Comparison of ENCODE assay signal across 8 mouse cellular contexts in the genomic region with DNA sequence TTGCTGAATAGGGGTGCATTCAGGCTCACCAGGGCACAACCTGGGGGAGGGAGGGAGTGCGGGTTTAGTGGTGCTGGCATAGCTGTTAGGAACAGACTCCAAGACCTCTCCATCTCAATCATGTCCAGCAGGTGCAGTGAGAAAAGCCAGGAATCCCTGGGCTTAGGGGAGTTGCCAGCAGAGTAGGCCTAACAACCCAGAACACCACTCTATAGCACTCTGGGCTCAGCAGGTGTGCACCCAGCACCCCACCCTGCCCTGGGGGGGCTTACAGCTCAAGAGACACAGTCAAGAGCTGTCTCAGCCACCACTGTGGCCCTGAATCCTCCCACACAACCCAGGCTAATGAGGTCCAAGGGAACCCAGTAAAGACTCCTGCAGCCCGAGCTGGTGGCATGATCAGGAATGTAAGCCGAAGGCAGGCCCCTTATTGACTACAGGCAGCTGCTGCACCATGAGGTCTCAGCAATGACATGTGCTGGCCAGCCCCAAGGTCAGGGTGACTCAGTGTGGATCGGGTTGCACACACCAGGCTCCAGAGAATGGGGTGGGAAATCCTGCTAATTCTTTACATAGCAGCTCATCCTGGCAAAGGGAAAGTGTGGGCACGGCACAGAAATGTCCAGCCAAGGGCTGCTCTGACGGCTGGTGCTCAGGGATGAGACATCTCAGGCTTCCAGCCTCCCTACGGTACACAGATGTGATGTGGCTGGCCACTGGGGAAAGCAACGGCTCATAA. TPM values are rescaled to one million over a fixed set of nuclear protein-coding genes. Genes with fewer than 3 reads are reported as not detected.
A peak's percentile ranks its signal among the peaks of the same experiment; 100 is the strongest.
DNase-seq lines count a peak whose midpoint lies in the region; ATAC-seq and TF ChIP-seq lines count a peak whose summit lies in the region.

No protein-coding gene starts in this region.

- peaks cover 89% of the 10 kb centered on the region for H3K36me3 ChIP-seq in erythroblast, embryonic 14.5 days (ENCODE audit: control insufficient read depth)
- H3K36me3 ChIP-seq in heart, embryonic 14.5 days (ENCODE audit: control insufficient read depth, insufficient read depth, low read length) = no peaks in the 10 kb centered on the region
- no peaks in the 10 kb centered on the region for H3K36me3 ChIP-seq in midbrain, embryonic 15.5 days (replicated peaks)
- no peaks in the 10 kb centered on the region for H3K36me3 ChIP-seq in intestine, postnatal 0 days (ENCODE audit: control insufficient read depth, insufficient read depth)

- no peak for TF ChIP-seq CTCF in intestine, postnatal 0 days (IDR thresholded peaks at IDR 0.05; ENCODE audit: low read depth)

- WGBS in heart, embryonic 14.5 days = 31% methylated on average over 8 of the region's 8 CpGs
- WGBS in midbrain, embryonic 15.5 days = 58% methylated on average over 8 of the region's 8 CpGs
- 46% methylated on average over 8 of the region's 8 CpGs for WGBS in intestine, postnatal 0 days

- H3K4me3 ChIP-seq in erythroblast, embryonic 14.5 days (replicated peaks) = peak overlapping the region; percentile 37
- H3K4me3 ChIP-seq in heart, embryonic 14.5 days (ENCODE audit: control insufficient read depth in 1 of 2, insufficient read depth in 1 of 2, low read depth in 1 of 2, low read length in 2 of 2) = no peak overlapping the region
- no peak overlapping the region for H3K4me3 ChIP-seq in midbrain, embryonic 15.5 days
- H3K4me3 ChIP-seq in intestine, postnatal 0 days (ENCODE audit: low read depth, low read length) = no peak overlapping the region

- H3K9me3 ChIP-seq in erythroblast, embryonic 14.5 days (ENCODE audit: control insufficient read depth, low read length) = no peaks in the 10 kb centered on the region
- H3K9me3 ChIP-seq in heart, embryonic 14.5 days (ENCODE audit: control insufficient read depth, low read length) = no peaks in the 10 kb centered on the region
- H3K9me3 ChIP-seq in midbrain, embryonic 15.5 days = no peaks in the 10 kb centered on the region
- H3K9me3 ChIP-seq in intestine, postnatal 0 days (ENCODE audit: control insufficient read depth) = no peaks in the 10 kb centered on the region

- peak overlapping the region; percentile 76 for H3K27ac ChIP-seq in heart, embryonic 14.5 days (replicated peaks in 1 of 2; ENCODE audit: control insufficient read depth in 1 of 2, insufficient read depth in 1 of 2, low read depth in 2 of 2, low read length in 2 of 2)
- H3K27ac ChIP-seq in midbrain, embryonic 15.5 days = no peak overlapping the region
- H3K27ac ChIP-seq in intestine, postnatal 0 days (ENCODE audit: low read depth, low read length) = no peak overlapping the region; the same call in 1 of the 2 replicates

- H3K4me2 ChIP-seq in heart, embryonic 14.5 days (ENCODE audit: low read length) = peak overlapping the region; percentile 35
- peak overlapping the region; percentile 4 for H3K4me2 ChIP-seq in midbrain, embryonic 15.5 days
- H3K4me2 ChIP-seq in intestine, postnatal 0 days (replicated peaks; ENCODE audit: low read depth) = no peak overlapping the region

- H3K9ac ChIP-seq in heart, embryonic 14.5 days (ENCODE audit: low read length) = peak overlapping the region; percentile 62
- H3K9ac ChIP-seq in midbrain, embryonic 15.5 days = no peak overlapping the region
- H3K9ac ChIP-seq in intestine, postnatal 0 days (ENCODE audit: low read depth, low read length) = no peak overlapping the region

- peak; percentile 68 for DNase-seq in ovary, adult 18-20 months (ENCODE audit: low spot score)
- no peak for DNase-seq in ovary, postnatal 14 days (ENCODE audit: low spot score)
- no peak for DNase-seq in lung, postnatal 10 days

- no peaks in the 10 kb centered on the region for H3K27me3 ChIP-seq in erythroblast, embryonic 14.5 days (ENCODE audit: control insufficient read depth)
- H3K27me3 ChIP-seq in heart, embryonic 14.5 days (ENCODE audit: control insufficient read depth, insufficient read depth, low read length) = no peaks in the 10 kb centered on the region
- H3K27me3 ChIP-seq in midbrain, embryonic 15.5 days (replicated peaks) = no peaks in the 10 kb centered on the region
- H3K27me3 ChIP-seq in intestine, postnatal 0 days (replicated peaks; ENCODE audit: control insufficient read depth, insufficient read depth, low read length) = no peaks in the 10 kb centered on the region

- no peak for ATAC-seq in erythroblast, adult 5-6 weeks (replicated peaks; ENCODE audit: low FRiP score, poor library complexity, severe bottlenecking)
- ATAC-seq in heart, embryonic 14.5 days (ENCODE audit: insufficient number of reproducible peaks, insufficient read depth, low FRiP score, low read depth) = no peak; the same call in 1 of the 2 replicates
- ATAC-seq in midbrain, embryonic 15.5 days (replicated peaks) = no peak
- ATAC-seq in intestine, postnatal 0 days = no peak

- peaks cover 94% of the 10 kb centered on the region for H3K4me1 ChIP-seq in erythroblast, embryonic 14.5 days (ENCODE audit: control insufficient read depth)
- peaks cover 39 to 55% of the 10 kb centered on the region in 2 experiments for H3K4me1 ChIP-seq in heart, embryonic 14.5 days (ENCODE audit: control insufficient read depth in 2 of 2, insufficient read depth in 2 of 2, low read length in 2 of 2)
- peaks cover 54% of the 10 kb centered on the region for H3K4me1 ChIP-seq in midbrain, embryonic 15.5 days
- peaks cover 16% of the 10 kb centered on the region for H3K4me1 ChIP-seq in intestine, postnatal 0 days (replicated peaks; ENCODE audit: control insufficient read depth, insufficient read depth, low read length)

RNA-seq across cellular contexts. Expression of gene Slc7a5, which starts 5.8 kb away (rescaled TPM):
- 12.4 and 35.9 TPM in 2 replicates for polyA plus RNA-seq in erythroblast, embryonic 14.5 days (2012)
- 137 and 171 TPM in 2 replicates for total RNA-seq in erythroblast, adult 5-6 weeks (2015; ENCODE audit: low replicate concordance)
- total RNA-seq in erythroblast, adult 5-6 weeks (2017; ENCODE audit: low replicate concordance) = 151 and 182 TPM in 2 replicates
- polyA plus RNA-seq in heart, embryonic 14.5 days (2014; fragmentation: Nextera tagmentation; extraction: Ambion mirVana) = 18.7 and 18.8 TPM in 2 replicates
- polyA plus RNA-seq in midbrain, embryonic 15.5 days (2015; fragmentation: Nextera tagmentation; extraction: Ambion mirVana) = 55.5 and 58.3 TPM in 2 replicates
- polyA plus RNA-seq in intestine, postnatal 0 days (2015; fragmentation: Nextera tagmentation; extraction: Ambion mirVana) = 4.7 and 6.1 TPM in 2 replicates

RNA-seq across cellular contexts. Expression of gene Car5a, which starts 43.0 kb away (rescaled TPM):
- polyA plus RNA-seq in erythroblast, embryonic 14.5 days (2012) = 0.03 and 0.08 TPM in 2 replicates
- not detected in 2 replicates for total RNA-seq in erythroblast, adult 5-6 weeks (2015; ENCODE audit: low replicate concordance)
- not detected in 2 replicates for total RNA-seq in erythroblast, adult 5-6 weeks (2017; ENCODE audit: low replicate concordance)
- not detected in 2 replicates for polyA plus RNA-seq in heart, embryonic 14.5 days (2014; fragmentation: Nextera tagmentation; extraction: Ambion mirVana)
- polyA plus RNA-seq in midbrain, embryonic 15.5 days (2015; fragmentation: Nextera tagmentation; extraction: Ambion mirVana) = 0.36 and 0.41 TPM in 2 replicates
- 10.1 and 11.1 TPM in 2 replicates for polyA plus RNA-seq in intestine, postnatal 0 days (2015; fragmentation: Nextera tagmentation; extraction: Ambion mirVana)

RNA-seq across cellular contexts. Expression of gene Banp, which starts 47.9 kb away (rescaled TPM):
- polyA plus RNA-seq in erythroblast, embryonic 14.5 days (2012) = 8.0 and 8.8 TPM in 2 replicates
- total RNA-seq in erythroblast, adult 5-6 weeks (2015; ENCODE audit: low replicate concordance) = 6.1 and 25.0 TPM in 2 replicates
- 20.4 and 45.8 TPM in 2 replicates for total RNA-seq in erythroblast, adult 5-6 weeks (2017; ENCODE audit: low replicate concordance)
- polyA plus RNA-seq in heart, embryonic 14.5 days (2014; fragmentation: Nextera tagmentation; extraction: Ambion mirVana) = 21.2 and 24.8 TPM in 2 replicates
- polyA plus RNA-seq in midbrain, embryonic 15.5 days (2015; fragmentation: Nextera tagmentation; extraction: Ambion mirVana) = 54.6 and 61.9 TPM in 2 replicates
- 9.4 and 9.5 TPM in 2 replicates for polyA plus RNA-seq in intestine, postnatal 0 days (2015; fragmentation: Nextera tagmentation; extraction: Ambion mirVana)

Comparison
In these comparisons a context has a peak if more than half of its experiments do, and no peak if none do; other contexts are left out.
1. H3K27ac ChIP-seq: peak in heart, embryonic 14.5 days (2 of 2); none in midbrain, embryonic 15.5 days (single experiment) and intestine, postnatal 0 days (single experiment).